Mouse (Mus musculus) thymus, adult 2 months (tissue): ENCODE data around the gene Polr1d. TPM values are rescaled to one million over a fixed set of nuclear protein-coding genes. Genes with fewer than 3 reads are reported as not detected.

Experiments used
- DNase-seq: peaks from one replicate; pipeline ENCODE4 v3.0.0; 2021
- H3K27ac ChIP-seq: fragments of 200-500 bp; 2 replicates; pipeline ENCODE4 v1.5.1; 2012; ENCODE audit warnings: low read length, control low read depth; ENCODE audit not compliant: control insufficient read depth, insufficient read depth
- H3K27me3 ChIP-seq: fragments of 200-500 bp; 2 replicates; pipeline ENCODE4 v1.6.1; 2012; ENCODE audit warnings: mild to moderate bottlenecking, low read length, moderate library complexity, mixed read lengths; ENCODE audit not compliant: control insufficient read depth, insufficient read depth
- H3K36me3 ChIP-seq: fragments of 200-500 bp; 2 replicates; pipeline ENCODE4 v1.6.1; 2012; ENCODE audit warnings: mild to moderate bottlenecking, low read length, moderate library complexity; ENCODE audit not compliant: control insufficient read depth, insufficient read depth
- H3K4me1 ChIP-seq: fragments of 200-500 bp; replicated peaks from 2 replicates; pipeline ENCODE4 v1.6.1; 2012; ENCODE audit warnings: low read length; ENCODE audit not compliant: control insufficient read depth, insufficient read depth
- H3K4me3 ChIP-seq: fragments of 200-500 bp; 2 replicates; pipeline ENCODE4 v1.5.1; 2012; ENCODE audit warnings: mild to moderate bottlenecking, low read length, control low read depth, moderate library complexity; ENCODE audit not compliant: control insufficient read depth, insufficient read depth
- CTCF ChIP-seq: fragments of 200-500 bp; IDR thresholded peaks from 2 replicates; pipeline ENCODE4 v1.5.1; 2012; ENCODE audit warnings: mild to moderate bottlenecking, control low read depth, low read length, moderate library complexity, borderline replicate concordance; ENCODE audit not compliant: control insufficient read depth, poor library complexity, insufficient read depth; ENCODE audit errors: extremely low read depth
- POLR2A ChIP-seq: fragments of 200-500 bp; IDR thresholded peaks from 2 replicates; pipeline ENCODE4 v1.6.1; 2012; ENCODE audit warnings: mild to moderate bottlenecking, low read length, control low read depth, moderate library complexity; ENCODE audit not compliant: control insufficient read depth, poor library complexity, insufficient read depth; ENCODE audit errors: extremely low read depth
- WGBS: fragments of 180-500 bp; shearing (Covaris S2); methylation state at CpG from one replicate; pipeline ENCODE4 v1.1.7; 2018; 5-methylcytosine and 5-hydroxymethylcytosine counted together
- polyA plus RNA-seq: library from polyadenylated mRNA; depleted of rRNA; stranded (reverse); fragments of >200 nt; gene quantifications from 2 replicates; pipeline ENCODE4 v1.2.3, GENCODE M21; 2012

Polr1d gene
- polyA plus RNA-seq, 1 experiment: 55.1 TPM

GRCm38 (mm10) chr5:147096586-147096985, 19.7 kb downstream of the Polr1d start:
- Histone ChIP-seq H3K4me3 (no peak overlapping the region), H3K4me1 (no peaks in the 10 kb centered on the region), H3K27me3 (no peaks in the 10 kb centered on the region), H3K36me3 (no peaks in the 10 kb centered on the region), H3K27ac (no peak overlapping the region)
- TF ChIP-seq POLR2A (no peak), CTCF (no peak)
- 99% methylated on average over 4 of the region's 4 CpGs for WGBS
- no peak for DNase-seq

GRCm38 (mm10) chr5:147098667-147099066, 21.8 kb downstream of the Polr1d start:
- Histone ChIP-seq H3K4me3 (no peak overlapping the region), H3K27me3 (no peaks in the 10 kb centered on the region), H3K36me3 (no peaks in the 10 kb centered on the region), H3K27ac (no peak overlapping the region), H3K4me1 (no peaks in the 10 kb centered on the region)
- 90% methylated on average over 7 of the region's 7 CpGs for WGBS
- DNase-seq: no peak
- TF ChIP-seq CTCF (no peak), POLR2A (no peak)

GRCm38 (mm10) chr5:147100180-147100579, 23.3 kb downstream of the Polr1d start:
- WGBS: 93% methylated on average over 2 of the region's 2 CpGs

GRCm38 (mm10) chr5:147102295-147102694, 25.4 kb downstream of the Polr1d start:
- Histone ChIP-seq H3K4me3 (no peak overlapping the region), H3K27me3 (no peaks in the 10 kb centered on the region), H3K36me3 (peaks cover 4% of the 10 kb centered on the region; the same call in 1 of the 2 replicates), H3K27ac (no peak overlapping the region), H3K4me1 (no peaks in the 10 kb centered on the region)
- no peak for DNase-seq
- 96% methylated on average over 6 of the region's 6 CpGs for WGBS
- TF ChIP-seq CTCF: no peak
- TF ChIP-seq POLR2A: no peak

More at GRCm38 (mm10) chr5:147100180-147100579, 23.3 kb downstream of the Polr1d start:
- no peak for TF ChIP-seq POLR2A
- no peak for TF ChIP-seq CTCF
- DNase-seq: no peak
- no peaks in the 10 kb centered on the region for H3K27me3 ChIP-seq
- no peaks in the 10 kb centered on the region; the same call in 1 of the 2 replicates for H3K36me3 ChIP-seq
- no peak overlapping the region for H3K27ac ChIP-seq
- no peak overlapping the region for H3K4me3 ChIP-seq
- no peaks in the 10 kb centered on the region for H3K4me1 ChIP-seq

- Histone ChIP-seq H3K4me1 (no peaks in the 10 kb centered on the region), H3K27me3 (no peaks in the 10 kb centered on the region), H3K36me3 (peaks cover 12% of the 10 kb centered on the region), H3K4me3 (no peak overlapping the region), H3K27ac (no peak overlapping the region)
- 95% methylated on average over 3 of the region's 3 CpGs for WGBS
- no peak for TF ChIP-seq CTCF
- DNase-seq: no peak
Measured at GRCm38 (mm10) chr5:147107276-147107675, 30.4 kb downstream of the Polr1d start.

- Histone ChIP-seq H3K4me1 (no peaks in the 10 kb centered on the region), H3K4me3 (no peak overlapping the region), H3K27ac (no peak overlapping the region), H3K36me3 (peaks cover 12% of the 10 kb centered on the region), H3K27me3 (no peaks in the 10 kb centered on the region)
- 96% methylated on average over 13 of the region's 13 CpGs for WGBS
- DNase-seq: no peak
- TF ChIP-seq CTCF (no peak), POLR2A (no peak)
Measured at GRCm38 (mm10) chr5:147108861-147109591, 32.2 kb downstream of the Polr1d start.

- WGBS: 93% methylated on average over 7 of the region's 7 CpGs
Measured at GRCm38 (mm10) chr5:147114738-147115137, 37.9 kb downstream of the Polr1d start.

More at GRCm38 (mm10) chr5:147114738-147115137, 37.9 kb downstream of the Polr1d start:
- Histone ChIP-seq H3K4me1 (no peaks in the 10 kb centered on the region), H3K4me3 (no peak overlapping the region), H3K27me3 (no peaks in the 10 kb centered on the region), H3K27ac (no peak overlapping the region), H3K36me3 (peaks cover 9% of the 10 kb centered on the region; the same call in 1 of the 2 replicates)
- TF ChIP-seq POLR2A (no peak), CTCF (no peak)
- no peak for DNase-seq
